In genomic region chr13:116036166-116036565, GRCm38 (mm10) we compare ENCODE assay signal across 20 mouse cellular contexts.
DNase-seq lines count a peak whose midpoint lies in the region; ATAC-seq lines count a peak whose summit lies in the region.
"Had no signal": no experiment of that assay in that cellular context is flagged by ENCODE, and none has a peak within 500 bp of the region (broad histone marks: within the 10 kb centered on the region; RNA-seq: fewer than 3 reads in every experiment).

No protein-coding gene starts in this region.

- no peak overlapping the region for H3K27ac ChIP-seq in embryonic facial prominence, embryonic 14.5 days (replicated peaks; ENCODE audit: low read depth, low read length)
- no peak overlapping the region for H3K27ac ChIP-seq in embryonic facial prominence, embryonic 10.5 days (replicated peaks)
- H3K27ac ChIP-seq: embryonic facial prominence, embryonic 13.5 days; forebrain, embryonic 13.5 days; forebrain, embryonic 15.5 days had no signal

- peak; percentile 1 for DNase-seq in embryonic facial prominence, embryonic 14.5 days (ENCODE audit: low spot score)
- no peak for DNase-seq in embryonic facial prominence, embryonic 10.5 days (ENCODE audit: low spot score)
- peak; percentile 7 for DNase-seq in Muller cell, postnatal 12 days (ENCODE audit: inconsistent ontology term)
- peak; percentile 66 for DNase-seq in adipocyte (ENCODE audit: low spot score)
- DNase-seq in mesoderm, embryonic 11.5 days (ENCODE audit: low read depth, low spot score), result peak; percentile 6
- no peak for DNase-seq in cerebellum, postnatal 25 days
- no peak for DNase-seq in right cerebral cortex, adult 18-20 months
- DNase-seq in spleen, postnatal 10 days (ENCODE audit: low spot score in 2 of 2), result no peak
- DNase-seq: adrenal gland, adult 8-10 months; adrenal gland, postnatal 14 days; adrenal gland, postnatal 36 days; cerebellum, adult 11 months; cerebellum, adult 18-20 months; cerebellum, adult 8-10 months; cerebellum, adult 9-11 months; cerebellum, postnatal 14 days; forebrain, postnatal 0 days had no signal

- ATAC-seq in embryonic facial prominence, embryonic 14.5 days (ENCODE audit: low read depth), result no peak
- ATAC-seq: forebrain, embryonic 13.5 days; forebrain, embryonic 15.5 days; forebrain, postnatal 0 days had no signal

- H3K4me2 ChIP-seq in embryonic facial prominence, embryonic 14.5 days (ENCODE audit: low read depth, low read length), result no peak overlapping the region
- H3K4me2 ChIP-seq: embryonic facial prominence, embryonic 13.5 days; forebrain, embryonic 13.5 days; forebrain, embryonic 15.5 days had no signal

- no peaks in the 10 kb centered on the region for H3K27me3 ChIP-seq in embryonic facial prominence, embryonic 14.5 days (replicated peaks; ENCODE audit: control insufficient read depth, insufficient read depth, low read length)
- no peaks in the 10 kb centered on the region for H3K27me3 ChIP-seq in embryonic facial prominence, embryonic 10.5 days (replicated peaks; ENCODE audit: low read depth, poor library complexity, severe bottlenecking)
- H3K27me3 ChIP-seq: embryonic facial prominence, embryonic 13.5 days; forebrain, embryonic 13.5 days; forebrain, embryonic 15.5 days had no signal

- no peaks in the 10 kb centered on the region for H3K4me1 ChIP-seq in embryonic facial prominence, embryonic 14.5 days (ENCODE audit: control insufficient read depth, insufficient read depth, low read length)
- no peaks in the 10 kb centered on the region for H3K4me1 ChIP-seq in embryonic facial prominence, embryonic 10.5 days
- H3K4me1 ChIP-seq: embryonic facial prominence, embryonic 13.5 days; forebrain, embryonic 13.5 days; forebrain, embryonic 15.5 days had no signal

- no peak overlapping the region for H3K4me3 ChIP-seq in embryonic facial prominence, embryonic 14.5 days (ENCODE audit: low read depth, low read length)
- H3K4me3 ChIP-seq in embryonic facial prominence, embryonic 10.5 days, result no peak overlapping the region
- H3K4me3 ChIP-seq: embryonic facial prominence, embryonic 13.5 days; forebrain, embryonic 13.5 days; forebrain, embryonic 15.5 days had no signal

- H3K36me3 ChIP-seq in embryonic facial prominence, embryonic 14.5 days (ENCODE audit: control insufficient read depth, insufficient read depth, low read length), result no peaks in the 10 kb centered on the region
- no peaks in the 10 kb centered on the region for H3K36me3 ChIP-seq in embryonic facial prominence, embryonic 10.5 days (replicated peaks)
- H3K36me3 ChIP-seq: embryonic facial prominence, embryonic 13.5 days; forebrain, embryonic 15.5 days had no signal

- H3K9ac ChIP-seq in embryonic facial prominence, embryonic 14.5 days (ENCODE audit: low read depth, low read length), result no peak overlapping the region
- H3K9ac ChIP-seq: embryonic facial prominence, embryonic 13.5 days; forebrain, embryonic 13.5 days; forebrain, embryonic 15.5 days; forebrain, postnatal 0 days had no signal

- WGBS in embryonic facial prominence, embryonic 14.5 days, result 46% methylated on average over 4 of the region's 4 CpGs
- 71% methylated on average over 4 of the region's 4 CpGs for WGBS in embryonic facial prominence, embryonic 10.5 days

- H3K9me3 ChIP-seq in embryonic facial prominence, embryonic 14.5 days (ENCODE audit: control insufficient read depth, low read length), result no peaks in the 10 kb centered on the region
- H3K9me3 ChIP-seq in embryonic facial prominence, embryonic 10.5 days, result no peaks in the 10 kb centered on the region
- H3K9me3 ChIP-seq: embryonic facial prominence, embryonic 13.5 days; forebrain, embryonic 13.5 days; forebrain, embryonic 15.5 days had no signal

Comparison
In these comparisons a context has a peak if more than half of its experiments do, and no peak if none do; other contexts are left out.
1. DNase-seq: peak in embryonic facial prominence, embryonic 14.5 days (single experiment), Muller cell, postnatal 12 days (single experiment), adipocyte (single experiment) and mesoderm, embryonic 11.5 days (single experiment); none in embryonic facial prominence, embryonic 10.5 days (single experiment), cerebellum, postnatal 25 days (0 of 2), right cerebral cortex, adult 18-20 months (single experiment) and spleen, postnatal 10 days (0 of 2).